Mouse (Mus musculus): Measurements from ENCODE around the gene Ptf1a.

DNA sequence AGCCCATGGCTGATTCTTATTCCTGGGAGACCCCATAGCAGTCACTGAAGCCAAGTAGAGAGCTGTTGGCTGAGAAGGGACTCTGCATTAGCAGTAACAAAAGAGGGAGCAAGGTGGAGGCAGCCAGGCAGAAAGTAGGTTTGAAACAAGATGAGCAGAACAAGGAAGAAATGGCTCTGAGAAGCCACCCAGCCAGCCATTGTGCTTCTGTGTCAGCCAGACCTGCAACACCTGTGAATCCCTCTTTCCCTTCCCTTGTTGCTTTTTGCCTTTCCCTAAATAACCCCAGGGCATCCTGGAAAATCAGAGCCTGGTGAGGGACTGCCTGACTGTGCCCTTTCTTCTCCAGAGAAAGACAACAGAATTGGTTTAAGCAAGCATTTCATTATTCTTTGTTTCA lies 23.2 kb upstream of the Ptf1a start:
- TF ChIP-seq CTCF (IDR thresholded peaks at IDR 0.05; ENCODE audit: control insufficient read depth, insufficient read depth, insufficient read length), result no peak
- TF ChIP-seq MAX (IDR thresholded peaks at IDR 0.05), result no peak
- no peak for TF ChIP-seq USF1 (IDR thresholded peaks at IDR 0.05; ENCODE audit: low read depth)
- TF ChIP-seq MYOD1 (IDR thresholded peaks at IDR 0.05; ENCODE audit: control insufficient read depth, insufficient read length, low read depth), result no peak
- no peak for TF ChIP-seq FOSL1 (IDR thresholded peaks at IDR 0.05; ENCODE audit: insufficient read depth, low read length, poor library complexity, severe bottlenecking)

Measured in C2C12 (cell line).